Mouse (Mus musculus) liver, embryonic 13.5 days (tissue): ENCODE data around the gene Fam222b. TPM values are rescaled to one million over a fixed set of nuclear protein-coding genes. Genes with fewer than 3 reads are reported as not detected.
"Not testable (repeated sequence)": the region's sequence is repeated elsewhere in the genome, so short reads cannot be mapped to it uniquely, and the experiment has no call there.

Experiments used
- ATAC-seq: fragments of 200-750 bp; cut with Nextera tagmentation; 2 replicates; pipeline ENCODE4 v1.8.0; 2017; ENCODE audit warnings: low read depth, mild to moderate bottlenecking, moderate number of reproducible peaks, moderate library complexity
- DNase-seq: peaks from one replicate; pipeline ENCODE4 v3.0.0; 2022
- H3K27ac ChIP-seq: fragments of 300-500 bp; sonication (generic); 2 replicates; pipeline ENCODE4 v1.5.1; 2015; ENCODE audit warnings: moderate library complexity, mild to moderate bottlenecking, inconsistent platforms
- H3K27me3 ChIP-seq: fragments of 300-500 bp; sonication (generic); 2 replicates; pipeline ENCODE4 v1.6.1; 2015; ENCODE audit warnings: mild to moderate bottlenecking, inconsistent platforms
- H3K36me3 ChIP-seq: fragments of 300-500 bp; sonication (generic); 2 replicates; pipeline ENCODE4 v1.6.1; 2015; ENCODE audit warnings: mild to moderate bottlenecking, inconsistent platforms
- H3K4me1 ChIP-seq: fragments of 300-500 bp; sonication (generic); replicated peaks from 2 replicates; pipeline ENCODE4 v1.6.1; 2015; ENCODE audit warnings: inconsistent platforms
- H3K4me2 ChIP-seq: fragments of 300-500 bp; sonication (generic); 2 replicates; pipeline ENCODE4 v1.6.1; 2015; ENCODE audit warnings: inconsistent platforms, mild to moderate bottlenecking, moderate library complexity
- H3K4me3 ChIP-seq: fragments of 300-500 bp; sonication (generic); replicated peaks from 2 replicates; pipeline ENCODE4 v1.5.1; 2015; ENCODE audit warnings: mild to moderate bottlenecking, inconsistent platforms
- H3K9ac ChIP-seq: fragments of 300-500 bp; sonication (generic); 2 replicates; pipeline ENCODE4 v1.6.1; 2015; ENCODE audit warnings: mild to moderate bottlenecking, inconsistent platforms
- H3K9me3 ChIP-seq: fragments of 300-500 bp; sonication (generic); replicated peaks from 2 replicates; pipeline ENCODE4 v1.6.1; 2016; ENCODE audit warnings: inconsistent platforms
- WGBS: fragments of 180-500 bp; shearing (Covaris S2); methylation state at CpG from one replicate; pipeline ENCODE4 v1.1.7; 2015; ENCODE audit not compliant: insufficient replicate concordance; 5-methylcytosine and 5-hydroxymethylcytosine counted together
- polyA plus RNA-seq: library from polyadenylated mRNA; unstranded; fragments of >200 nt; fragmentation: Nextera tagmentation; extraction: Ambion mirVana; gene quantifications from 2 replicates; pipeline ENCODE4 v1.2.1, GENCODE M21; 2015

Gene Fam222b
- polyA plus RNA-seq, 1 experiment from 2014 or later, result 3.7 TPM

DNA sequence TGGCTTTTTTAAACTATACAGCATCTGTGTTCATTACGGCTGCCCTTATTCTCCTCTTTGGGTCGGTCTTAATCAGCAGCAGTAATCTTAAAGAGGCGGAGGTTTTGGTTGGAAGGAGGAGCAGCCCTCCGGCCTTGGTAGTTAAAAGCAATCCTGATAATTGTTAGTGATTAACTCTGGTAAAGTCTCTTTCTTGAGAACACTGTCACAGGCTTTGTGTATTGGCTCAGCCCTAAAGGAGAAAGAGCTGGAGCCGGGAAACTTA lies 21.6 kb downstream of the Fam222b start:
- Histone ChIP-seq H3K9ac (peak overlapping the region; percentile 79), H3K27me3 (no peaks in the 10 kb centered on the region), H3K9me3 (no peaks in the 10 kb centered on the region), H3K27ac (peak overlapping the region; percentile 81), H3K4me2 (peak overlapping the region; percentile 73), H3K4me3 (peak overlapping the region; percentile 77), H3K4me1 (peaks cover 69% of the 10 kb centered on the region), H3K36me3 (no peaks in the 10 kb centered on the region)
- WGBS, result 6% methylated on average over 5 of the region's 5 CpGs
- ATAC-seq (no peak), DNase-seq (no peak)

DNA sequence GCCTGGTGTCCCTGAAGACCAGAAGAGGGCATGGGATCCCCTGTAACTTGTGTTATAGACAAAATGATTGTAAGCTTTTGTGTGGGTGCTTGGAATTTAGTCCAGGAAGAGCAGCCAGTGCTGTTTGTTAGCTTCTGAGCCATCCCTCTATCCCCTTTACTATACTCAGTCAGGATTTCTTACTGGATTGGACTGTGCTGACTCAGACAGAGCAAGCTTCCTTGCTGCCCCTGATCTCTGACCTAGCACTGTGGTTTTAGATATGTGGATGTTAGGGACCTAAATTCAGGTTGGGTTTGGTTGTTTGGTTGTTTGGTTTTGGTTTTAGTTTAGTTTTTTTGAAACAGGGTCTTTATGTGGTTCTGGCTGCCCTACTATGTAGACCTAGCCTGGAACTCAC lies 24.0 kb downstream of the Fam222b start:
- no peak overlapping the region for H3K4me2 ChIP-seq
- H3K27ac ChIP-seq, result no peak overlapping the region
- H3K9ac ChIP-seq, result no peak overlapping the region
- H3K36me3 ChIP-seq, result no peaks in the 10 kb centered on the region
- H3K9me3 ChIP-seq, result no peaks in the 10 kb centered on the region
- no peak for DNase-seq
- no peak for ATAC-seq
- peaks cover 83% of the 10 kb centered on the region for H3K4me1 ChIP-seq
- H3K27me3 ChIP-seq, result no peaks in the 10 kb centered on the region
- no peak overlapping the region for H3K4me3 ChIP-seq

DNA sequence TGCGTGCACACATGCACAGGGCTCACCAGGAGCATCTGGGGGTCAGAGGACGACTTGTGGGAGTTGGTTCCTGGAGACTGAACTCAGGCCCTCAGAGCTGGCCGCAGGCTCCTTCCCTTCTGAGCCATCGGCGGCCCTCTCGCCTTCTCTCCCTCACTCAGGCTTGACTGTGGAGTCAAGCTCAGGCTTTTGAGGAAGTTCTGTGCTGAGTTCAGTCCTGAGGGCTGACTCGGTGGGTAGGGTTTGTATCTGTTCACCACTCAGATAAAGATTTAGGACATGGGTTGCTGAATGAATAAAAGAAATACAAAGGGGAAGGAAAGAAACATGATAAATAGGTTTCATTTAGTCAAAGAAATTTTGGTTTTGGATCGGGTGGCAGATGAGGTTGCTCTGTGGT lies 25.4 kb downstream of the Fam222b start:
- 11% methylated on average over 8 of the region's 8 CpGs for WGBS
- Histone ChIP-seq H3K9ac (peak overlapping the region; percentile 14; the same call in 1 of the 2 replicates), H3K36me3 (no peaks in the 10 kb centered on the region), H3K27me3 (no peaks in the 10 kb centered on the region), H3K4me2 (peak overlapping the region; percentile 33), H3K9me3 (no peaks in the 10 kb centered on the region), H3K4me3 (no peak overlapping the region), H3K27ac (peak overlapping the region; percentile 36), H3K4me1 (peaks cover 81% of the 10 kb centered on the region)
- no peak for ATAC-seq
- DNase-seq, result no peak

DNA sequence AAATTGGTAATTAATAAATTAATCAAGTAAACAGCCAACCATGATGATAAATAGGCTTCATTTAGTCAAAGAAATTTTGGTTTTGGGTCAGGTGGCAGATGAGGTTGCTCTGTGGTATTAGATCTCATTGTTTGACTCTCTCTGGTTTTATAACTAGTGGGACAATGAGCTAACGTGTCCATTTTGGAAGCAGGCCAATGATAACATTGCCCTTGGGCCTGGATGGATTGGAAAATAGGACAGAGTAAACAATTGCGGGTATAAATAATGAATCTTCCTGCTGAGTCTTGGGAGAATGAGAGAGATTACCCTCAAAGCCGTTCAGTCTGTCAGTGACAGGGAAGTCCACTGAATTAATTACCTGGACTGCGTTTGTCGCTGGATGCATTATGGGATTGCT lies 26.7 kb downstream of the Fam222b start:
- no peak overlapping the region for H3K4me2 ChIP-seq
- 0 out of 2 replicates have a peak overlapping the region, but pooled peaks have one; percentile 35 for H3K27ac ChIP-seq
- no peaks in the 10 kb centered on the region for H3K36me3 ChIP-seq
- no peak overlapping the region for H3K9ac ChIP-seq
- DNase-seq (no peak), ATAC-seq (no peak)
- H3K4me1 ChIP-seq, result peaks cover 85% of the 10 kb centered on the region
- WGBS, result 73% methylated on average over 5 of the region's 5 CpGs
- H3K9me3 ChIP-seq, result no peaks in the 10 kb centered on the region
- no peaks in the 10 kb centered on the region for H3K27me3 ChIP-seq
- no peak overlapping the region for H3K4me3 ChIP-seq

DNA sequence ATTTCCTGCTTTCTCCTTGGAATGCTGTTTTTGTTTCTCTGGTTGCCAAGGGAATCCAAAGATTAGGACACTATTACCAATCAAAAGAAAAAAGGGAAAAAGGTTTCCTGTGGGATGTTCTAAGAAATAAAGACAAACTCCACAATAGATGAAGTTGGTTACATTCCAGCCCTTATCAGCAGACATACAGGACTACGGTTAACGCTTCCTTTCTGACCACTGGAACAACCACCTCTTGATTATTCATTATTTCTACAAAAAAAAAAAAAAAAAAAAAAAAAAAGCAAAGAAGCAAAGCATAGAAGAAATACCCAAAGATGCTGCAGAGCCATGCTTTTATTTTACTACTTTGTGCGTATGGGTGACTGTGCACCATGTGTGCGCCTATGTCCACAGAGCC lies 28.4 kb downstream of the Fam222b start:
- peaks cover 86% of the 10 kb centered on the region for H3K4me1 ChIP-seq
- DNase-seq, result no peak
- H3K9me3 ChIP-seq, result no peaks in the 10 kb centered on the region
- H3K4me2 ChIP-seq, result no peak overlapping the region
- ATAC-seq, result no peak
- peak overlapping the region; percentile 59 for H3K27ac ChIP-seq
- WGBS, result 40% methylated on average over 4 of the region's 4 CpGs
- no peaks in the 10 kb centered on the region for H3K27me3 ChIP-seq
- no peak overlapping the region for H3K9ac ChIP-seq
- no peaks in the 10 kb centered on the region for H3K36me3 ChIP-seq
- no peak overlapping the region for H3K4me3 ChIP-seq

DNA sequence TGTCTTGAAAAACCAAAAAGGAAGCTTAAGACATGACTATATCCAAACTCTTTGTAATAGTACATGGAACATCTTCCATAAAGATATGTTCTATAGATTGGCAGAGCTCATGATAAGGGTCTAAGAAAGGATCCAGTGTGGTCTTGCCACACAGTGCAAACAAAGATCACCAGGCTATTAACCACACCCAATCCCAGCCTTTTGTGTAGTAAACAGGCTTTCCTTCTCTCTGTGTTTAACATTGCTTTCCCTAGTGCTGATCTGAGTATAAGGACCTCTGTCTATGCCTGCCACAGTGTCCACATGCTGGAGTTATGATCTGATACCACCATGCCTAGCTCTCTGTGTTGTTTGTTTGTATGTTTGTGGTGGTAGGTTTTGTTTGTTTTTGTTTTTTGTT lies 29.3 kb downstream of the Fam222b start:
- no peak for DNase-seq
- H3K36me3 ChIP-seq, result no peaks in the 10 kb centered on the region
- H3K27me3 ChIP-seq, result no peaks in the 10 kb centered on the region
- H3K9ac ChIP-seq, result no peak overlapping the region
- no peak overlapping the region for H3K4me3 ChIP-seq
- H3K4me2 ChIP-seq, result no peak overlapping the region
- peaks cover 81% of the 10 kb centered on the region for H3K4me1 ChIP-seq
- H3K27ac ChIP-seq, result peak overlapping the region; percentile 59
- no peaks in the 10 kb centered on the region for H3K9me3 ChIP-seq
- no peak for ATAC-seq

DNA sequence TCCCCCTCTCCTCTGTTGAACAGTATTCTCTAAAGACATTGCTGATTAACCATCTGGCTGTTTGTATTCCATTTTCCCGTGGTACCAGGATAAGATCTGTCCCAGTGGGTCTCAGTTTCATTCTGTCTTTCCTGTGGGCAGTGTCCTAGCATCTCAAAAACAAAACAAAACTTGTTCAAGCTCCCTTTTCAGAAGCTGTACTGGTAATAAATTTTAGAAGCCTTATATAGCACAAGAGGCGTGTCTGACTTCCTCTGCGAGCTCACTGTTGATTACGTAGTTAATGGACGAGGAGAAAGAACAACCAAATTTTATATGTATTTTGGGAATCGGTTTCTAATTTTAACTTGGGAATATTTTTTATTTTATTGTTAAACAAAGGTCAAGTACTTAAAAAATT lies 31.2 kb downstream of the Fam222b start:
- Histone ChIP-seq H3K4me1 (peaks cover 79% of the 10 kb centered on the region), H3K9me3 (no peaks in the 10 kb centered on the region), H3K4me3 (peak overlapping the region; percentile 9; the same call in 1 of the 2 replicates)

DNA sequence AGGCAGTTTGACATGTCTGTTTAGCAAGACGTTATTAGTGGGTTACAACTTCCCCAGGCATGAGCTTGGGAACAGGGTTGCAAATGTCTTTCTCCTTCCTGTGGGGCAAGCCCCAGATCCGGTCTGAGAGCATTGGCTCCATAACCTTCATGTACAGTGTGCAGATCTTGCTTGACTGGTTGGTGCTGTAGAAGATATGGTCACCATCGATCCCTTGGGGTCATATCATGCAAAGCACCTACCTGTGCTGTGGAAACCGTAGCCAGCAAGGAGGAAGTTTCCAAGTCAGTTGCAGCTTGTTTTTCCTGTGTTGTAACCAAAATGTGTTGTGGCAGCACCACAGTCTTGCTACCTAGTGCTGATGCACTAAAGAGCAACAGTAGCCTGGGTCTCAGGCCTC lies 32.3 kb downstream of the Fam222b start:
- 35% methylated on average over 4 of the region's 4 CpGs for WGBS
- H3K4me1 ChIP-seq, result peaks cover 75% of the 10 kb centered on the region
- H3K4me2 ChIP-seq, result no peak overlapping the region

More for the DNA sequence above, 31.2 kb downstream of the Fam222b start:
- H3K27ac ChIP-seq, result peak overlapping the region; percentile 73
- peak overlapping the region; percentile 52 for H3K9ac ChIP-seq
- no peaks in the 10 kb centered on the region for H3K36me3 ChIP-seq
- WGBS, result 23% methylated on average over 6 of the region's 6 CpGs
- H3K4me2 ChIP-seq, result peak overlapping the region; percentile 51
- ATAC-seq (no peak), DNase-seq (no peak)
- no peaks in the 10 kb centered on the region for H3K27me3 ChIP-seq

DNA sequence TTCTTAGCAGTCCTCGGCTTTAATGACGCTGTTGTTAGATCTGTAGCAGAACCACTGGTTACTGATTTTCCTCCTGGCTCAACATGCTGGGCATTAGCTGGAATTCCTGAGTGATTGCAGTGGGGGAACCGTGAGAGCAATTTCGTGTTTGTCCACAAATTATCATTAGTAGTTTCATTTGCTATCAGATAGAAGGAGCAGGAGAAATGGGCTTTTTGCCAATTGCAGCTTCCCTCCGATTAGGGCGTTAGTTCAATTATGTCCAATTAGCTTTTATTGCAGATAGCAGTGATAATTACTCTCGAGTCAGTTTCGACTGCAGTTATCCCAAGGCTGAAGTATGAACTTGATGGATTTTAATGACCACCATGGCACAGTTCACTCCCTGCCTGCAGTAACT lies 35.0 kb downstream of the Fam222b start:
- Histone ChIP-seq H3K4me3 (no peak overlapping the region), H3K9me3 (no peaks in the 10 kb centered on the region), H3K9ac (no peak overlapping the region), H3K4me2 (no peak overlapping the region), H3K4me1 (peaks cover 84% of the 10 kb centered on the region), H3K36me3 (no peaks in the 10 kb centered on the region), H3K27me3 (no peaks in the 10 kb centered on the region), H3K27ac (no peak overlapping the region)
- DNase-seq, result no peak
- 66% methylated on average over 8 of the region's 8 CpGs for WGBS
- no peak for ATAC-seq

More for the DNA sequence above, 32.3 kb downstream of the Fam222b start:
- H3K27me3 ChIP-seq, result no peaks in the 10 kb centered on the region
- no peaks in the 10 kb centered on the region for H3K9me3 ChIP-seq
- DNase-seq (no peak), ATAC-seq (no peak)
- peak overlapping the region; percentile 56 for H3K27ac ChIP-seq
- H3K9ac ChIP-seq, result 0 out of 2 replicates have a peak overlapping the region, but pooled peaks have one; percentile 22
- H3K36me3 ChIP-seq, result no peaks in the 10 kb centered on the region
- H3K4me3 ChIP-seq, result no peak overlapping the region

DNA sequence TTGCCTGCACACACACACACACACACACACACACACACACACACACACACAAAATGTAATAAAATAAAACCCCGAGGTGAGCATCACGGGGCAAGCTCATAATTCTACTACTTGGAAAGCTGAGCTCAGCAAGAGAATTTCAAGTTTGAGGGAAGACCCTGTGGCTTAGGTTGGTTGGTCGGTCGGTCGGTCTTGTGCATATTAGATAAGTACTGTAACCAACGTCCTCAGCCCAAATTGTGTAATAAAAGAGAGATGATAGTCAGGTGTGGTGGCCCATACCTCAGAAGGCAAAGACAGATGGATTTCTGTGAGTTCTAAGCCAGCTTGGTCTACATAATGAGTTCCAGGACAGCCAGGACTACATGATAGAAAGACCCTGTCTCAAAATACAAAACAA lies 39.5 kb downstream of the Fam222b start:
- WGBS, result 29% methylated on average over 6 of the region's 6 CpGs
- peak; percentile 47; the same call in 1 of the 2 replicates for ATAC-seq
- H3K9me3 ChIP-seq, result no peaks in the 10 kb centered on the region

DNA sequence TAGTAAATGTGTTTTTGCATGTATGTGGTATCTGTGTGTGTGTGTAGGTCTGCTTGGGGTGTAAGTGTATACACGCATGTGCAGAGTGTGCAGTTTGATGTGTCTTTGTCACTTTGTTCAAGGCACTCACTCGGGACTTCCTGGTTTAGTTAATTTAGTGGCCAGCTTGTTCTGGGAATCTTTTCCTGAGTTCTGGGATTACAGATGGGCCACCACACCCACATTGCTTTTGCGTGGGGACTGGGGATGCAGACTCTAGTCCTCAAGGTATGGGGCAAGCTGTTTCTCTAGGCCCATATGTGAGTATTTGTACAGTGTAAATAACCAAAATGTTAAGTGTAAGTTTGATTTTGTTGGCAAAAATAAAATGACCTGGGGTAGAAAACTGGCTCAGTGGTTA lies 39.9 kb downstream of the Fam222b start:
- H3K27ac ChIP-seq, result peak overlapping the region; percentile 36; the same call in 1 of the 2 replicates
- no peak overlapping the region for H3K9ac ChIP-seq
- H3K36me3 ChIP-seq, result no peaks in the 10 kb centered on the region
- peaks cover 82% of the 10 kb centered on the region for H3K4me1 ChIP-seq
- 66% methylated on average over 3 of the region's 3 CpGs for whole genome bisulfite sequencing
- H3K4me3 ChIP-seq, result no peak overlapping the region
- ATAC-seq, result no peak
- DNase-seq, result no peak
- H3K9me3 ChIP-seq, result no peaks in the 10 kb centered on the region
- H3K27me3 ChIP-seq, result no peaks in the 10 kb centered on the region
- no peak overlapping the region for H3K4me2 ChIP-seq

More for the DNA sequence above, 39.5 kb downstream of the Fam222b start:
- Histone ChIP-seq H3K9ac (no peak overlapping the region), H3K36me3 (no peaks in the 10 kb centered on the region), H3K4me3 (no peak overlapping the region), H3K4me1 (peaks cover 82% of the 10 kb centered on the region), H3K4me2 (no peak overlapping the region), H3K27ac (peak overlapping the region; percentile 36), H3K27me3 (no peaks in the 10 kb centered on the region)
- DNase-seq, result no peak

DNA sequence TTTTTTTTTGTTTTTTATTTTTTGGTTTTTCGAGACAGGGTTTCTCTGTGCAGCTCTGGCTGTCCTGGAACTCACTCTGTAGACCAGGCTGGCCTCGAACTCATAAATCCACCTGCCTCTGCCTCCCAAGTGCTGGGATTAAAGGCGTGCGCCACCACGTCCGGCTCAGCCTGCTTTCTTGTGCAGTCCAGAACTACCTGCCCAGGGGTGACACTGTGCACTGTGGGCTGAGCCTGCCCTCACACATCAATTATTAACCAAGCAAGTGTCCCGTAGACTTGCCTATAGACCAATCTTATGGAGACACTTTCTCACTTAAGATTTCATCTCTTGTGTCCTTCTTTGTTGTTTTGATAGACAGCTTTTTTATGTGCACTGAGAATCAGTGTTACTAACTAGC lies 40.9 kb downstream of the Fam222b start:
- DNase-seq, ATAC-seq, H3K27me3 ChIP-seq, H3K9ac ChIP-seq, H3K27ac ChIP-seq, H3K4me2 ChIP-seq, H3K9me3 ChIP-seq, H3K36me3 ChIP-seq, H3K4me3 ChIP-seq: not testable (repeated sequence)
- H3K4me1 ChIP-seq, result peaks cover 83% of the 10 kb centered on the region
- 70% methylated on average over 7 of the region's 7 CpGs for WGBS
